Comparison of ENCODE assay signal across 12 mouse cellular contexts in the genomic region with DNA sequence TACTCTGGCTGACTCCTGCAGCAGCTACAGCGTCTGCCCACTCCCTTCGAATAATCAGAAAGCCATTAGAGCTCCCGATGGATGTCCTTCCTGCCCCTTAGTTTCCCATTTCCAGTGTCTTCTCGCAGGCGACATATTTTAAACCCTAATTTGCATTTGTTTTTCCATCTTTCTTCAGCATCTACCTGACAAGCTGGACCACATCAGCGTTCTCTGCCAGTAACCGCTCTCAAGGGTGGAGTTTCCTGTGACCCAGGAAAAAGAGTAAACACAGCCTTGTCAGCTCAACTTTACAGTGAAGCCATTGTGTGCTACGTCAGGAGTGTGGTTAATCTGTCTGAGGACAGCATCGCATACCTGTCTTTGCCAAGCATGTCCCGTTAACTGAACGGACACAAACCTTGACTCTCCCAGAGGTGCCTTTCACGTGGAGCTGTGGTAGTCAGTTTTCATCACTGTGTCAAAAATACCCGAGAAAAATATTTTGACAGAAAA. TPM values are rescaled to one million over a fixed set of nuclear protein-coding genes. Genes with fewer than 3 reads are reported as not detected.
DNase-seq lines count a peak whose midpoint lies in the region; ATAC-seq and TF ChIP-seq lines count a peak whose summit lies in the region.
"Had no signal": no experiment of that assay in that cellular context is flagged by ENCODE, and none has a peak within 500 bp of the region (broad histone marks: within the 10 kb centered on the region; RNA-seq: fewer than 3 reads in every experiment).

No protein-coding gene starts in this region.

- H3K4me2 ChIP-seq in limb, embryonic 15.5 days: no peak overlapping the region
- H3K4me2 ChIP-seq in midbrain, embryonic 13.5 days (replicated peaks): no peak overlapping the region
- H3K4me2 ChIP-seq: embryonic facial prominence, embryonic 15.5 days had no signal

- no peak for TF ChIP-seq POLR2A in cerebellum, adult 2 months (IDR thresholded peaks at IDR 0.05; ENCODE audit: borderline replicate concordance, insufficient read depth, low read length)

- intact Hi-C loops in heart, postnatal 14 days (cut with DNase I): no loop called here

- H3K27me3 ChIP-seq in limb, embryonic 15.5 days: no peaks in the 10 kb centered on the region
- no peaks in the 10 kb centered on the region for H3K27me3 ChIP-seq in cerebellum, adult 2 months (ENCODE audit: control insufficient read depth, insufficient read depth, low read length)
- no peaks in the 10 kb centered on the region for H3K27me3 ChIP-seq in midbrain, embryonic 13.5 days
- H3K27me3 ChIP-seq: embryonic facial prominence, embryonic 15.5 days had no signal

- 54% methylated on average over 13 of the region's 13 CpGs for WGBS in limb, embryonic 15.5 days
- WGBS in cerebellum, adult 2 months: 76% methylated on average over 13 of the region's 13 CpGs
- 69% methylated on average over 13 of the region's 13 CpGs for WGBS in midbrain, embryonic 13.5 days

- H3K9me3 ChIP-seq in limb, embryonic 15.5 days: no peaks in the 10 kb centered on the region
- no peaks in the 10 kb centered on the region for H3K9me3 ChIP-seq in midbrain, embryonic 13.5 days
- H3K9me3 ChIP-seq: embryonic facial prominence, embryonic 15.5 days had no signal

- no peak for ATAC-seq in limb, embryonic 15.5 days (ENCODE audit: insufficient number of reproducible peaks, low FRiP score, low TSS enrichment, low read depth)
- ATAC-seq in midbrain, embryonic 13.5 days: no peak
- ATAC-seq: hindbrain, embryonic 16.5 days had no signal

- peak; percentile 40 to 52 for DNase-seq in heart, adult 18-20 months
- DNase-seq in heart, postnatal 14 days: no peak
- peak; percentile 93 for DNase-seq in T-cell, adult 2 months (ENCODE audit: low spot score)
- DNase-seq in naive thymus-derived CD4-positive, alpha-beta T cell, adult 2 months (ENCODE audit: low read depth): peak; percentile 89
- DNase-seq in cerebellum, adult 2 months: no peak
- no peak for DNase-seq in ovary, postnatal 10 days (ENCODE audit: low spot score)
- DNase-seq: adrenal gland, postnatal 36 days; right cerebral cortex, postnatal 14 days had no signal

- H3K4me1 ChIP-seq in limb, embryonic 15.5 days: peaks cover 3% of the 10 kb centered on the region; the same call in 1 of the 2 replicates
- no peaks in the 10 kb centered on the region for H3K4me1 ChIP-seq in cerebellum, adult 2 months (ENCODE audit: control insufficient read depth, insufficient read depth, low read length)
- H3K4me1 ChIP-seq in midbrain, embryonic 13.5 days (replicated peaks): 0 out of 2 replicates have a peak, but pooled peaks cover 3% of the 10 kb centered on the region
- H3K4me1 ChIP-seq: embryonic facial prominence, embryonic 15.5 days had no signal

- H3K27ac ChIP-seq in limb, embryonic 15.5 days: peak overlapping the region; percentile 4; the same call in 1 of the 2 replicates
- no peak overlapping the region for H3K27ac ChIP-seq in cerebellum, adult 2 months (ENCODE audit: insufficient read depth, low read length)
- H3K27ac ChIP-seq in midbrain, embryonic 13.5 days: no peak overlapping the region
- H3K27ac ChIP-seq: embryonic facial prominence, embryonic 15.5 days had no signal

- H3K4me3 ChIP-seq in limb, embryonic 15.5 days: no peak overlapping the region
- no peak overlapping the region for H3K4me3 ChIP-seq in cerebellum, adult 2 months (replicated peaks; ENCODE audit: insufficient read depth, low read depth, low read length)
- H3K4me3 ChIP-seq in midbrain, embryonic 13.5 days (replicated peaks): no peak overlapping the region
- H3K4me3 ChIP-seq: embryonic facial prominence, embryonic 15.5 days had no signal

- TF ChIP-seq CTCF in cerebellum, adult 2 months (IDR thresholded peaks at IDR 0.05; ENCODE audit: borderline replicate concordance, insufficient read depth, low read depth, low read length): no peak

- H3K9ac ChIP-seq in limb, embryonic 15.5 days: no peak overlapping the region
- H3K9ac ChIP-seq in midbrain, embryonic 13.5 days (replicated peaks): no peak overlapping the region
- H3K9ac ChIP-seq: embryonic facial prominence, embryonic 15.5 days had no signal

- H3K36me3 ChIP-seq in limb, embryonic 15.5 days: no peaks in the 10 kb centered on the region
- H3K36me3 ChIP-seq in midbrain, embryonic 13.5 days: no peaks in the 10 kb centered on the region
- H3K36me3 ChIP-seq: embryonic facial prominence, embryonic 15.5 days had no signal

RNA-seq across cellular contexts. Expression of a gene that starts 41.2 kb away (rescaled TPM):
- 10 to 100 TPM; 66.2 to 69.4 TPM for total RNA-seq in heart, adult 18-20 months (2021)
- 100 to 1,000 TPM in 1 of 2 experiments, 10 to 100 TPM in 1; 99.1 to 105 TPM for total RNA-seq in heart, postnatal 14 days (2021)
- polyA plus RNA-seq in limb, embryonic 15.5 days (2015; fragmentation: Nextera tagmentation; extraction: Ambion mirVana): 23.8 and 28.1 TPM in 2 replicates
- polyA plus RNA-seq in cerebellum, adult 2 months (2012; rRNA removed): 119 and 126 TPM in 2 replicates
- 25.0 and 30.5 TPM in 2 replicates for polyA plus RNA-seq in midbrain, embryonic 13.5 days (2015; fragmentation: Nextera tagmentation; extraction: Ambion mirVana)

Comparison
In these comparisons a context has a peak if more than half of its experiments do, and no peak if none do; other contexts are left out.
1. DNase-seq: peak in heart, adult 18-20 months (2 of 2), T-cell, adult 2 months (single experiment) and naive thymus-derived CD4-positive, alpha-beta T cell, adult 2 months (single experiment); none in heart, postnatal 14 days (0 of 2), cerebellum, adult 2 months (0 of 2) and ovary, postnatal 10 days (single experiment).